24 mouse cellular contexts compared by ENCODE assay signal in the genomic region with DNA sequence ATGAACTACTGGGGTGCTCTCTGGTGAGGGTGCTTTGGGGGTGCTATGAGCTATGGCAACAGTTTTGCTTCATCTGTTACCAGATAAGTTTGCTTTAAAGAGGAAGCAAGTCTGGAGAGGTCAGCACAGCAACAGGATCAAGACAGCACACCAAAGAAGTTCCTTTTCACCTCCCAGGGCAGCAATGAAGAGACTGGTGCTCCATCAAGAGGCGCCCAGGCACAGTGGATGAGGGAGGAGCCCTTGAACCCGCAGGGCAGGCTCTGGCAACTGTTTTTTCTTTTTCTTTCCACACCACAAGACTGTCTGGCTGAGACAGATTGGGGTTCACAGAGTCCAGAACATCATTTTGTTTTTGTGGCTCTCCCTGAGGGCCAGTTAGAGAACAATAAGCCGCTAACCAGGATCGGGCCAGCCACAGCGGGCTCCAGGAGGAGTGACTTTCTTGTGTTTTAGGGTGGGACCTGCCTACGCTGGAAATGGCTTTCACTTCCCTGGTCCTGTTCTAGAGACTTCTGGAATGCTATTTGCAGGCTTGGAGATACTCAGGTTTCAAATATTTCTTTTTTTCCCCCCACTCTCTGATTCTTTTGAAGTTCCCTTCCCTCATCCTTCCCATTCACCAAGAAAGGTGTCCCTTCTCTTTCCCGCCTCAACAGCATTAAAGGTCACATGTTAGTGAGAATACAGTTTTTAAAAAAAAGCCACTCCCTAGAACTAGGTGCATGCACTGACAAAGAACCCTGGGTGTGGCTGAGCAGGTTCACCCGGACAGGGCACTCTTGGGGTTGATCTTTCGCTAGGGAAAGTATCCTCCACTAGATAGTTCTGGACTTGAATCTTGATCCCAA. TPM values are rescaled to one million over a fixed set of nuclear protein-coding genes. Genes with fewer than 3 reads are reported as not detected.
A peak's percentile ranks its signal among the peaks of the same experiment; 100 is the strongest.
DNase-seq lines count a peak whose midpoint lies in the region; ATAC-seq and TF ChIP-seq lines count a peak whose summit lies in the region.
"Had no signal": no experiment of that assay in that cellular context is flagged by ENCODE, and none has a peak within 500 bp of the region (broad histone marks: within the 10 kb centered on the region; RNA-seq: fewer than 3 reads in every experiment).

No protein-coding gene starts in this region.

- peak; percentile 67 for DNase-seq in urinary bladder, postnatal 14 days (ENCODE audit: low spot score)
- no peak for DNase-seq in urinary bladder, postnatal 10 days (ENCODE audit: low spot score)
- peak; percentile 66 for DNase-seq in R1 (ENCODE audit: low read depth, low spot score)
- DNase-seq in left cerebral cortex, postnatal 25 days (ENCODE audit: low spot score in 2 of 2): no peak
- DNase-seq in lung, postnatal 14 days: no peak
- no peak for DNase-seq in retina, postnatal 1 day
- DNase-seq: B cell, adult 2 months; cerebellum, adult 2 months; cerebellum, postnatal 36 days; gastrocnemius, postnatal 25 days; kidney, adult 9 months; kidney, postnatal 4 days; thymus, adult 18-20 months had no signal

- no peaks in the 10 kb centered on the region for H3K27me3 ChIP-seq in intestine, postnatal 0 days (replicated peaks; ENCODE audit: control insufficient read depth, insufficient read depth, low read length)
- H3K27me3 ChIP-seq in stomach, embryonic 15.5 days (replicated peaks): no peaks in the 10 kb centered on the region
- H3K27me3 ChIP-seq: forebrain, embryonic 13.5 days; liver, embryonic 15.5 days; Patski had no signal

- ATAC-seq in intestine, postnatal 0 days: peak; percentile 56
- peak; percentile 39; the same call in 1 of the 2 replicates for ATAC-seq in stomach, embryonic 15.5 days (ENCODE audit: insufficient read depth, low FRiP score, low read depth)
- ATAC-seq: forebrain, embryonic 13.5 days; hindbrain, postnatal 0 days; Patski had no signal

- no peak overlapping the region for H3K9ac ChIP-seq in intestine, postnatal 0 days (ENCODE audit: low read depth, low read length)
- no peak overlapping the region for H3K9ac ChIP-seq in stomach, embryonic 15.5 days
- H3K9ac ChIP-seq: forebrain, embryonic 13.5 days; liver, embryonic 15.5 days had no signal

- TF ChIP-seq CTCF in intestine, postnatal 0 days (IDR thresholded peaks at IDR 0.05; ENCODE audit: low read depth): no peak

- H3K4me1 ChIP-seq in intestine, postnatal 0 days (replicated peaks; ENCODE audit: control insufficient read depth, insufficient read depth, low read length): 0 out of 2 replicates have a peak, but pooled peaks cover 4% of the 10 kb centered on the region
- H3K4me1 ChIP-seq in stomach, embryonic 15.5 days: no peaks in the 10 kb centered on the region

- no peak overlapping the region for H3K4me2 ChIP-seq in intestine, postnatal 0 days (replicated peaks; ENCODE audit: low read depth)
- H3K4me2 ChIP-seq in stomach, embryonic 15.5 days: no peak overlapping the region
- H3K4me2 ChIP-seq: forebrain, embryonic 13.5 days; liver, embryonic 15.5 days had no signal

- H3K9me3 ChIP-seq in intestine, postnatal 0 days (ENCODE audit: control insufficient read depth): no peaks in the 10 kb centered on the region
- H3K9me3 ChIP-seq in stomach, embryonic 15.5 days: no peaks in the 10 kb centered on the region
- H3K9me3 ChIP-seq: forebrain, embryonic 13.5 days; hindbrain, embryonic 10.5 days; liver, embryonic 15.5 days had no signal

- 58% methylated on average over 9 of the region's 9 CpGs for WGBS in intestine, postnatal 0 days
- 73% methylated on average over 9 of the region's 9 CpGs for WGBS in stomach, embryonic 15.5 days

- no peaks in the 10 kb centered on the region for H3K36me3 ChIP-seq in intestine, postnatal 0 days (ENCODE audit: control insufficient read depth, insufficient read depth)
- no peaks in the 10 kb centered on the region for H3K36me3 ChIP-seq in stomach, embryonic 15.5 days
- H3K36me3 ChIP-seq: hindbrain, embryonic 10.5 days; liver, embryonic 15.5 days; midbrain, embryonic 10.5 days had no signal

- no peak overlapping the region for H3K4me3 ChIP-seq in intestine, postnatal 0 days (ENCODE audit: low read depth, low read length)
- H3K4me3 ChIP-seq in stomach, embryonic 15.5 days (replicated peaks): no peak overlapping the region
- H3K4me3 ChIP-seq: erythroblast, embryonic 14.5 days; forebrain, embryonic 13.5 days; hindbrain, embryonic 10.5 days; liver, embryonic 15.5 days; midbrain, embryonic 10.5 days had no signal

- intact Hi-C loops in left cerebral cortex, postnatal 25 days (cut with DNase I): no loop called here

- H3K27ac ChIP-seq in intestine, postnatal 0 days (ENCODE audit: low read depth, low read length): no peak overlapping the region
- peak overlapping the region; percentile 76 for H3K27ac ChIP-seq in stomach, embryonic 15.5 days
- H3K27ac ChIP-seq: forebrain, embryonic 13.5 days; hindbrain, embryonic 10.5 days; hindbrain, postnatal 0 days; liver, embryonic 15.5 days; midbrain, embryonic 10.5 days had no signal

RNA-seq across cellular contexts. Expression of a gene that starts 20.6 kb away (rescaled TPM):
- 0.76 and 0.93 TPM in 2 replicates for polyA plus RNA-seq in intestine, postnatal 0 days (2015; fragmentation: Nextera tagmentation; extraction: Ambion mirVana)
- 4.5 and 7.6 TPM in 2 replicates for polyA plus RNA-seq in stomach, embryonic 15.5 days (2015; fragmentation: Nextera tagmentation; extraction: Ambion mirVana)
- under 1 TPM; 0.69 to 0.71 TPM for total RNA-seq in left cerebral cortex, postnatal 25 days (2021)
- total RNA-seq: midbrain, postnatal 0 days had no signal

RNA-seq across cellular contexts. Expression of a gene that starts 52.0 kb away (rescaled TPM):
- 0.04 TPM in 1 of 2 replicates, not detected in the other for polyA plus RNA-seq in intestine, postnatal 0 days (2015; fragmentation: Nextera tagmentation; extraction: Ambion mirVana)
- polyA plus RNA-seq in stomach, embryonic 15.5 days (2015; fragmentation: Nextera tagmentation; extraction: Ambion mirVana): 0.06 and 0.21 TPM in 2 replicates
- total RNA-seq in left cerebral cortex, postnatal 25 days (2021): under 1 TPM in 1 of 2 experiments, not detected in 1; 0.11 TPM
- total RNA-seq: adrenal gland, postnatal 36 days; hindbrain, postnatal 0 days; midbrain, postnatal 0 days had no signal
- polyA plus RNA-seq: erythroblast, embryonic 14.5 days; forebrain, embryonic 13.5 days; hindbrain, embryonic 10.5 days; hindbrain, postnatal 0 days; midbrain, embryonic 10.5 days; midbrain, postnatal 0 days had no signal

Comparison
In these comparisons a context has a peak if more than half of its experiments do, and no peak if none do; other contexts are left out.
1. DNase-seq: peak in urinary bladder, postnatal 14 days (single experiment) and R1 (single experiment); none in urinary bladder, postnatal 10 days (single experiment), left cerebral cortex, postnatal 25 days (0 of 2), lung, postnatal 14 days (single experiment) and retina, postnatal 1 day (single experiment).